In the genomic region with DNA sequence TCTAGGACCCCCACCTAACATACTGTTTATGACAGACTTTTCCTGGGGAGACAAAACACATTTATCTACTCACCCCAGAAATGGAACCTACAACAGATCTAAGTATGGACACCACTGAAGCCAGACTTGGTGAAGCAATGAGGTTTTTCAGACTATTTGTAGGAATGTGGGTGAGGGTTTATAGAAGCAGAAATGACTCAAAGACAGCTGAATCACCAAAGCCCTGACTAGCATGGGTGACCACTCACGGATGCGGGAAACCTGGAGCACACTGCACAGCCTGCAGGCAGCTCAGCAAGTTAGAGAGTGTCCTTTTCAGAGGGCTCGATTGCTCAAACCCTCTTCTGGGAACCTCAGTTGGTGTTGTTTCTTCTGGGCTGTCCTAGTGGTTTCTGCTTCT, we compare ENCODE assay signal across 20 mouse cellular contexts. TPM values are rescaled to one million over a fixed set of nuclear protein-coding genes. Genes with fewer than 3 reads are reported as not detected.
"Had no signal": no experiment of that assay in that cellular context is flagged by ENCODE, and none has a peak within 500 bp of the region (broad histone marks: within the 10 kb centered on the region; RNA-seq: fewer than 3 reads in every experiment).

No protein-coding gene starts in this region.

- DNase-seq: liver, postnatal 0 days; lung, adult 2 months; lung, postnatal 14 days; lung, postnatal 36 days; right cerebral cortex, postnatal 14 days; thymus, adult 2 months; thymus, postnatal 25 days; thymus, postnatal 4 days had no signal

- H3K27ac ChIP-seq: liver, embryonic 15.5 days; lung, embryonic 15.5 days; macrophage; midbrain, embryonic 13.5 days; midbrain, embryonic 15.5 days; neural tube, embryonic 12.5 days; stomach, embryonic 15.5 days; stomach, postnatal 0 days had no signal

- H3K4me3 ChIP-seq: liver, embryonic 15.5 days; lung, embryonic 15.5 days; megakaryocyte, embryonic 14.5 days; midbrain, embryonic 13.5 days; midbrain, embryonic 15.5 days; neural tube, embryonic 12.5 days; stomach, embryonic 15.5 days had no signal

RNA-seq across cellular contexts. Expression of gene Ptprt, which starts 36.2 kb away (rescaled TPM):
- total RNA-seq: megakaryocyte progenitor cell, adult 5-6 weeks; monocyte, adult 5-6 weeks; neutrophil, adult 5-6 weeks had no signal
